Mouse (Mus musculus) testis, postnatal 14 days (tissue): ENCODE measurements around the gene Ext2.

Experiments used
- DNase-seq: peaks from one replicate; pipeline ENCODE4 v3.0.0; 2021; ENCODE audit warnings: low spot score

The Ext2 gene

DNA sequence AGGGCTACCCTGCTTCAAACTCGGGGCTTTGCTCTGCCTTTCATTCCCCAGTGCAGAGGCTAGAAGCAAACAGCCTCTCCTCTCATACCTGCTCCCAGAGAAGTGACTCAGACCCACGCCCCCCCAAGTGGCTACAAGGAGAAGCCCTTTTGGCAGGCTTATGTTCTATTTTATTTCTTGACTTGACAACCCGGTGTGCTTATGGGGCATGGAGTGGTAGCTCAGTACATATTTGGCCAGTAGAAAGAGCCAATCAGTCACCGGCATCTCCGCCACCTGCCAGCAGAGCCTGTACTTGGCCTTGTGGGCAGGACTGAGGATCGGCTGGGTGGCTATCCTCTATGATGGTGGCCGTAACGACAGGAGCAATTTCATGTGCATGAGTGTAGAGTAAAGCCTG is 85.2 kb downstream of the Ext2 start:
- DNase-seq, result no peak

- DNase-seq, result no peak
Measured at GRCm38 (mm10) chr2:93732658-93733057, 89.7 kb downstream of the Ext2 start.

DNA sequence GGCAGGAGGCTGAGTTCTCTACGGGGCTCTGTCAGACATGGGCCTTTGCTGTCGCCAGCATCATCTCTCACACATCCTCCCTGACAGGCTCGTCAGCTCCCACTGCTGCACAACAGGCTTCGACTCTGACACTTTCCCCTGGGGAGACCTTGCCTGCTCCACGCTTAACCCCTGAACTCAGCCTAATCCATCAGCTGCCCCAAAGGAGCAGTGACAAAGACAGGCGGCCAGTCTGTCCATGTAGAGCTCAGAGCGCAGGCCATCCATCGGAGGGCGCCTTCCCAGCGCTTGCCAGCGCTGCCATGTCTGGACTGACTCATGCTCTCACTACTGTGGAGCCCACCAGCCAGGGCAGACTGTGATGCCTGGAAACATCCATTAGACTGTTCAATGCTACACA is 92.8 kb downstream of the Ext2 start:
- no peak for DNase-seq

DNA sequence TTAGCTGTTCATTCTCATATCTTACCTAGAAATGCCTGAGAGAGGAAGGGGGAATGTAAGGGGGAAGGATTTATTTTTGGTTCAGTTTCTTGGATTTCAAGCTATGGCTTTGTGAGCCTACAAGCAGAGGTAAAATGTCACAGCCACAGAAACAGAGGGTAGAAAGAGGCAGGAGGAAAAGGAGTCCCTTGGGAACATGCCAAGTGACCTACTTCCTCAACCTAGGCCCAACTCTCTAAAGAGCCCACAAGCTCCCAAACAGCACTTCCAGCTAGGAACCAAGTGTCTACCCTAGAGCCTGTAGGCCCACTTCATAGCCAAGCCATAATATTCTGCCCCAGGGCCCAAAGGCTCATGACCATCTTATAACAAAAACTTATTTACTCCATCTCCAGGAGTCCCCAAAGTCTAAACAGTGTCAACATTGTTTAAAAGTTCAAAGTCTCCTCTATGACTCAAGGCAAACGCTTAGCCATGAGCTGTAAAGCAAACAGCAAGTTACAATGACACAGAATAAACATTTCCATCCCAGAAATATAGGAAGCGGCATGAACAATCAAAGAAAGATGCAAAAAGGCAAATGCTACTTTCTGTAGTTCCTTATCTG is 99.1 kb downstream of the Ext2 start:
- DNase-seq, result no peak

DNA sequence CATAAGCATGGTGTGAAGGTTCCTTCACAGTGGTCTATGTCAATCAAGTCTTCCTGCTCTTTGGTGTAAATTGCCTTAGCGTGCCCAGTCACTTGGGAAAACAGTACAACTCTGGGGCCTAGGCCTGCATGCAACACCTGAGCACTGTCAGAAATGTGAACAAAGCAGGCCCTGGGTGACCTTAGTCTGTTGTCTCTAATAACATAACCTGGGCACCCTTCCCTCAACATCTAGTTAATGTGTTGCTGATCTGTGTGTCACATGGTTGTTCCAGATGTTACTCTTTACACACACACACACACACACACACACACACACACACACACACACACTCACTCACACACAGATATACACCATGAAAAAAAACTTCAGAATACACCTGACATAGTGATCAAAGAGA is 101.4 kb downstream of the Ext2 start:
- no peak for DNase-seq

- DNase-seq, result no peak
Measured at GRCm38 (mm10) chr2:93719792-93720675, 102.3 kb downstream of the Ext2 start.

DNA sequence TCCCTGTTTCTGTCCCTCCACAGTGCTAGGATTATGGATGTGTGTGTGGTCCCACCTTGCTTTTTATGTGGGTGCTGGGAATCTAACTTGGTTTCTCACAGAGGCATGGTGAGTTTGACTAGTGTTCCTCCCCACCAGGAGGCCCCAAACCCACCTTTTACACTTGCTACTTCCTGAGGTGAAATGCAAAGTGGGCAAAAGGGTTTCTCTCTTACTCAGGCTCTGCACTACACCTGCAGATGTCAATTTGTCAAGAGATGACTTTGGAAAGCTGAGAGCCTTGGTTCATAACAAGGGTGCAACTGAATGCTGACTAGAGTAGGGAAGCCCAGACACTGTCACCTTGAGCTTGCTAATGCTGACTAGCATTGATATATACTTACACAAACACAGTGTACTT is 109.1 kb downstream of the Ext2 start:
- DNase-seq, result no peak

DNA sequence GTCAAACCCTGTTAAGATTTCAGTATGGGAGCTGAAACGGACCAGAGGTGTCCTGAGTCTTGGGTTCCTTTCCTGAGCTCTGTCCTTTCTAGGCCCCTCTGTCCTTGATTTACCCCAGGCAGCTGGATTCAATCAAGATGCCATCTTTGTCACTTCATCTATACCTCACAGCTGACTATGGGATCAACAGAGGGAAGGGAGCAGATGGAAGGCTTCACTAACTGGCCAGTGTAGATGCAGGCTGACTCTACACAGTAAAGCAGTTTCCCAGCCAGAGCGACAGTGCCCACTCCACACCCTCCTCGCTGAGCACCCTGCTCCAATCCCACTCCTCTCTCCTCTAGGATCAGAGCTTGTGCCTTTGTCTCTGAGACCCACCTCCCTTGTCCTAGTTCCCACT is 110.9 kb downstream of the Ext2 start:
- no peak for DNase-seq

DNA sequence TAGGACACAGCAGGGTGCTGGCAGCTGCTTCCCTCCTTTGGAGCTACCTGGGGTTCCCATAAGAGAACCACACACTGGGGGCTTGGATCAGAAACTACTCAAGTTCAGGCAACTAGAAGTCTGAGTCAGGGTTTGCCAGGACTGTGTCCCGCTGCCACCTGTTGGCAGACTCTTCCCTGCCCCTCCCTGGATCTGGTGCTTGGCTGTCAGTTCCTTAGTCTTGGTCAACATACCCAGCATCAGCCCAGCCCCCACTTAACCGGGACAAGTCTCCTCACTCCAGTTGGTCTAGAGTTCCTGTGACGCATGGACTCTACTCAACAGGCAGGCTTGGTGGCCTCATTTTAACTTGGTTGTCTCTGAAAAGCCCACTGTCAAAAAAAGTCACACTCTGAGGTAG is 112.7 kb downstream of the Ext2 start:
- no peak for DNase-seq

DNA sequence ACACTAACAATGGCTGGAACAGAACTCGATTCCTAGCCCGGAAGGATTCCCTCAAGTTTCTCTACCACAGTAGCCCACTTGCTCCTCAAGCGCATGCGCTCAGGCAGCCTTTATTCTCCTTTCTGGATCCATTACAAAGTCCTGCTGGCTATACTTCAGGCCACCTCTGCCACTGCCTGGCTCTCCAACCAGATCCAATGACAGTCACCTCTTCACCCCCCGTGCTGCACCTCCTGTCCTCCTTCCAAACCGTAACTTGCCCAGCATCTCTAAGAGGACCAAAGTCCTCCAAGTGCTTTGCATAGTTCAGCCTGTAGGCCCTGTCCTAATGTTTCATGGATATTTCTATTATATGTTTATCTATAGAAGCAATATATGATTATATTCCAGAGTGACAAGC is 113.1 kb downstream of the Ext2 start:
- no peak for DNase-seq

- no peak for DNase-seq
Measured at GRCm38 (mm10) chr2:93706825-93707224, 115.5 kb downstream of the Ext2 start.

DNA sequence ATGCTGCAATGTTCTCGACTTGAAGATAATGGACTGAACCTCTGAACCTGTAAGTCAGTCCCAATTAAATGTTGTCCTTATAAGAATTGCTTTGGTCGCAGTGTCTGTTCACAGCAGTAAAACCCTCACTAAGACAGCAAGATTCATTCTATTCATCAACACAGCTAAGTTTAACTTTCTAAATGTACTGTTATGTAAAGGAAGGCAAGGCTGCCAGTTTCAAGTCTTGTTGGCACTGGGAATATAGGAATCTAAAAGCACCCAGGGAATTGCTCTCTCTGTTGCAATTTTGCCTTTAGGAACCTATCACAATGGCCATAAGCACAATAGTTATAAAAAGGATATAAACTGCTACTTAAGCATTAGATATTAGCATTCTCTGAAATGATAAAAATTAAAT is 116.0 kb downstream of the Ext2 start:
- DNase-seq, result no peak

- DNase-seq, result no peak
Measured at GRCm38 (mm10) chr2:93704195-93704594, 118.2 kb downstream of the Ext2 start.

DNA sequence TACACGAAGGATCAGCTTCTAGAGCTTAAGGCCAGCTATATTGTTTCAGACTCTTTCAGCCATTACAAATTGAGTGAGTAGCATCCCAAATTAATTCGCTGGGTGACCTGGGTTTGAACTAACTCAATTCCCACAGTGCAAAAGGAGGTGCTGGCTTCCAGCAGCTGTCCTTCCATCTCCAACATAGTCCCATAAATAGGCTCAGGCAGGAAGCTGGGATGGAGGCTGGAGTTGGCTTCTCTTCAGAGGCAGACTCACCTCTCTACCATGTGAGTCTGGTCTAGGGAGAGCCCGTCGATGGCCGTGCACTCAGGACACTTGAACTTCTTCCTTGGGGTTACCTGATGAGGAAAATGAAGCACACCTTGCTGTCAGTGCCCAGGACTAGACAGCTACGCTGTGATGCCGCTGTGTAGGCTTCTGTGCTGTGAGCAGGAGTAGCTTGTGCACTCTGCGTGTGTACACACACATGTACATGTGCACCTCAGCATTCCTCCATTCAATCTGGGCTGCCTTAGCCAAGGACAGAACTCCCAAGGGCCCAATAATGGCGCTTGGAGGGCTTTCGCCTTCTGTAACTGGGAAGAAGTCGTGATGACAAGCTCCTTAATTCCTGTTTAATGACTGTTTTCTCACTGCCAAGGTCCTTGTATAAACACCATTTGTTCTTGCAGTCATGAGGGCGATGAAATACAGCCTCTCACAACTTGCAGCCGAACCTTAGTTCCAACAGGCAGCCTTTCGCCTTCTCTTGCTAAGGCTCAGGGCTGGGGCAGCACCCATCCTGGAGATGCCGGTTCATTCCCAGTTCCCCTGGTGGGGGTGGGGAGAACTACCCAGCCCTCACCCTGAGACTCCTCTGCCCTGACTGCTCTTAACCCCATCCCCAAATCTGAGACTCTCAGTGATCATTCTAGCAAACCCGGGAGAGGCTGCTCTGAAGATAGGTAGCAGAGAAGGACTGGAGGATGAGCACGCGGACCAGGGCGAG is 119.1 kb downstream of the Ext2 start:
- no peak for DNase-seq

- no peak for DNase-seq
Measured at GRCm38 (mm10) chr2:93699346-93699745, 123.0 kb downstream of the Ext2 start.

DNA sequence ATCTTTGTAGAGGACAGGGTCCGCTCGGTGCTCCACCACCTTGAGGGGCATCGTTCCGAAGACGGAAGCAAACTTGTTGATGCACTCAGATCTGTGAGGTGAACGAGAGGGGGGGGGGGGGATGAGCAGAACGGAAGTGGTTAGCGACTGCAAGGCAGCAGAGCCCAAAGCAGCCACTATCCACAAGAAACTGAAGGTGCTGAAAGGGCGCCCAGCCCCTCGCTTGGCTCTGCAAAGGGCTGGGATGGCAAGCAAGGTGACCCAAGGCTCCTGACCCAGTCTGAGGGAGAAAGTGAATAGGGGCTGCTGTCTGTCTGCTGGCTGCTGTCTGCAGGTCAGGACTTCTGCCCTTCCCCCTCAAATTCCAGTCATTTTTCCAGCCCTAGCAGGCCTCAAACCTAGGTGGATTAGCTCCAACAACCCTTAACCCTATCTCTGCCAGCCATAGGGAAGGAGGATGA is 126.2 kb downstream of the Ext2 start:
- no peak for DNase-seq

DNA sequence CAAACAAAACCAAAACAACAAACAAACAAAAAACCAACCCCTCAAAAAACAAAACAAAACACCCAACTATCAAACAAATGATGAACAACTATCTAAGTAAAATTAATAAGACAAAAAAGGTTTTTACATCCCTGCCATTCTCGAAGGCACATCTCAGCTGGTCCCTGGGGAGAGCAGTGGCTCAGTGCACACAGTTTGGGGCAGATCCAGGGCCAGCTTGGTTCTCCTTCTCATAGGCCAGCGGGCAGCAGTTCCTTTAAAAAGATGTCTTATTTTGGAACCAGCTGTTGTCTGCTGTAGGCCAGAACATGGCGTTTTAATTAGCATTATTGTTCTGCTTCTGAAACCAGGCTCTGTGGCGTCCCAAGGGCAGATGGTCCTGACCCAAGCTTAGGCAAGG is 129.3 kb downstream of the Ext2 start:
- DNase-seq, result no peak

GRCm38 (mm10) chr2:93690064-93690930 is 132.1 kb downstream of the Ext2 start:
- DNase-seq, result no peak

GRCm38 (mm10) chr2:93683674-93684073 is 138.7 kb downstream of the Ext2 start:
- DNase-seq, result no peak

DNA sequence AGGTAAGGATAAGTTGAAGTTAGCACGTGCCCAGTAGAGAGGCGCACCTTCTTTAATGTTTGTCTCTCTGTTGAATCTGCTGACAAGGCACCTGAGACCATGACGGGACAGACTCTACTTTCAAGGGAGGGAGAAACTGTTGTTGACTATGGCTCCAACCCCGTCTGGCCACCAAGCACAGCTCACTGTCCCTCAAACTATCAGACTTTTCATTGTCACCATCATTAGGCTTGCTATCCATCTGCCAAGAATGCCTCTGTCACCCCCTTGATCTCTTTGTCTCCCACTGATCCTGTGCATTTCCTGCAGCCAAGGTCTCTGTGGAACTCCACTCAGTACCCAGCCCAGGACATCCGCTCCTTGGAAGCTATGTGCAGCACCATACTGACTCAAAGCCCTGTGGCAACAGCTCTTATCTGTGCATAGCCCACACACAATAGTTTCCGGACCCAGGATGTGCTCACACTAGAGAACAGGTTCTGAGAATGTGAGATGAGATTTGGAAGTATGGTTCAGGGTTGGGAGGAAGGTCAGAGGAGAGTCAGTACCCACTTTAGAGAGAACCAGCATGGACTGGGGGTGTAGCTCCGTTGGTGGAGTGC is 139.7 kb downstream of the Ext2 start:
- no peak for DNase-seq

DNA sequence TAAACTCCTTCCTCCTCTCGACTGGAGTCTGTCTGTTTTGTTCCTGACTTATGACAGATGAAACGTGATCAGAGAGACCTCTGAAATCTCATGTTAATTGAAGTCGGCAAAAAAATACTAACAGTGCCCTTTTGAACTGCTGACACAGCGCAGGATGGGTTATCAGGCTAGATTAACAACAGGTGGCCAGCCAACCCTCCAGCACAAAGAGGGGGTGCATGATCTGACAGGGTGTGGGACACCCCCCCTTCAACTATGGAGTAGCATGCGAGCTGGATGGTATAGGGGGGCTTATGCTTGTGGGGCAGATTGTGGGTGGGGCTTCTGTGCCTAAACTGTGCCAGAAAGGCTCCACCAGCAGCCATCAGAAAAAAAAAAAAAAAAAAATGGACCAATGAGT is 141.0 kb downstream of the Ext2 start:
- DNase-seq, result no peak
